Mouse (Mus musculus): ENCODE measurements around the gene Tex264. TPM values are rescaled to one million over a fixed set of nuclear protein-coding genes. Genes with fewer than 3 reads are reported as not detected.

The Tex264 gene
- polyA plus RNA-seq, 1 experiment: 46.5 TPM

GRCm38 (mm10) chr9:106684093-106684872 is 1.4 kb downstream of the Tex264 start:
- H3K4me1 ChIP-seq (ENCODE audit: control insufficient read depth, insufficient read depth, insufficient read length): no peaks in the 10 kb centered on the region; the same call in 1 of the 2 replicates
- 66% methylated on average over 6 of the region's 6 CpGs for whole genome bisulfite sequencing
- TF ChIP-seq POLR2A (IDR thresholded peaks at IDR 0.05; ENCODE audit: low read depth, low read length) (no peak), CTCF (IDR thresholded peaks at IDR 0.05; ENCODE audit: extremely low read depth, insufficient read depth, insufficient read length, insufficient replicate concordance) (no peak)
- no peak for DNase-seq (ENCODE audit: low read depth in 1 of 2, low spot score in 2 of 2)
- 0 out of 2 replicates have a peak overlapping the region, but pooled peaks have one; percentile 63 for H3K27ac ChIP-seq (ENCODE audit: insufficient read depth, low read length)
- no peaks in the 10 kb centered on the region for H3K27me3 ChIP-seq (ENCODE audit: control insufficient read depth, insufficient read depth, low read length)
- H3K36me3 ChIP-seq (ENCODE audit: control insufficient read depth, insufficient read depth, low read length): peaks cover 6% of the 10 kb centered on the region; the same call in 1 of the 2 replicates
- H3K4me3 ChIP-seq (ENCODE audit: extremely low read depth, insufficient read depth, insufficient read length): peak overlapping the region; percentile 93

- Histone ChIP-seq H3K4me1 (ENCODE audit: control insufficient read depth, insufficient read depth, insufficient read length) (no peaks in the 10 kb centered on the region; the same call in 1 of the 2 replicates), H3K27me3 (ENCODE audit: control insufficient read depth, insufficient read depth, low read length) (no peaks in the 10 kb centered on the region), H3K4me3 (ENCODE audit: extremely low read depth, insufficient read depth, insufficient read length) (no peak overlapping the region), H3K36me3 (ENCODE audit: control insufficient read depth, insufficient read depth, low read length) (peaks cover 7% of the 10 kb centered on the region; the same call in 1 of the 2 replicates), H3K27ac (ENCODE audit: insufficient read depth, low read length) (no peak overlapping the region)
- 93% methylated on average over 9 of the region's 9 CpGs for WGBS
- TF ChIP-seq CTCF (IDR thresholded peaks at IDR 0.05; ENCODE audit: extremely low read depth, insufficient read depth, insufficient read length, insufficient replicate concordance) (no peak), POLR2A (IDR thresholded peaks at IDR 0.05; ENCODE audit: low read depth, low read length) (no peak)
- DNase-seq (ENCODE audit: low read depth in 1 of 2, low spot score in 2 of 2): no peak
These were observed 4.7 kb downstream of the Tex264 start for GRCm38 (mm10) chr9:106681026-106681425.

- WGBS: 86% methylated on average over 4 of the region's 4 CpGs
These were observed 7.5 kb downstream of the Tex264 start for GRCm38 (mm10) chr9:106678242-106678641.

GRCm38 (mm10) chr9:106677702-106678101 is 8.0 kb downstream of the Tex264 start:
- 89% methylated on average over 5 of the region's 5 CpGs for WGBS
- H3K27me3 ChIP-seq (ENCODE audit: control insufficient read depth, insufficient read depth, low read length): no peaks in the 10 kb centered on the region
- no peak for DNase-seq (ENCODE audit: low read depth in 1 of 2, low spot score in 2 of 2)
- TF ChIP-seq POLR2A (IDR thresholded peaks at IDR 0.05; ENCODE audit: low read depth, low read length): no peak
- TF ChIP-seq CTCF (IDR thresholded peaks at IDR 0.05; ENCODE audit: extremely low read depth, insufficient read depth, insufficient read length, insufficient replicate concordance): no peak
- no peak overlapping the region for H3K27ac ChIP-seq (ENCODE audit: insufficient read depth, low read length)
- H3K4me1 ChIP-seq (ENCODE audit: control insufficient read depth, insufficient read depth, insufficient read length): no peaks in the 10 kb centered on the region
- peaks cover 7% of the 10 kb centered on the region; the same call in 1 of the 2 replicates for H3K36me3 ChIP-seq (ENCODE audit: control insufficient read depth, insufficient read depth, low read length)
- H3K4me3 ChIP-seq (ENCODE audit: extremely low read depth, insufficient read depth, insufficient read length): no peak overlapping the region

More at GRCm38 (mm10) chr9:106678242-106678641, 7.5 kb downstream of the Tex264 start:
- Histone ChIP-seq H3K27me3 (ENCODE audit: control insufficient read depth, insufficient read depth, low read length) (no peaks in the 10 kb centered on the region), H3K36me3 (ENCODE audit: control insufficient read depth, insufficient read depth, low read length) (peaks cover 7% of the 10 kb centered on the region; the same call in 1 of the 2 replicates), H3K4me3 (ENCODE audit: extremely low read depth, insufficient read depth, insufficient read length) (no peak overlapping the region), H3K4me1 (ENCODE audit: control insufficient read depth, insufficient read depth, insufficient read length) (no peaks in the 10 kb centered on the region), H3K27ac (ENCODE audit: insufficient read depth, low read length) (no peak overlapping the region)
- TF ChIP-seq POLR2A (IDR thresholded peaks at IDR 0.05; ENCODE audit: low read depth, low read length): no peak
- no peak for TF ChIP-seq CTCF (IDR thresholded peaks at IDR 0.05; ENCODE audit: extremely low read depth, insufficient read depth, insufficient read length, insufficient replicate concordance)
- DNase-seq (ENCODE audit: low read depth in 1 of 2, low spot score in 2 of 2): no peak

- Histone ChIP-seq H3K36me3 (ENCODE audit: control insufficient read depth, insufficient read depth, low read length) (peaks cover 6% of the 10 kb centered on the region; the same call in 1 of the 2 replicates), H3K27me3 (ENCODE audit: control insufficient read depth, insufficient read depth, low read length) (no peaks in the 10 kb centered on the region), H3K4me3 (ENCODE audit: extremely low read depth, insufficient read depth, insufficient read length) (no peak overlapping the region), H3K4me1 (ENCODE audit: control insufficient read depth, insufficient read depth, insufficient read length) (no peaks in the 10 kb centered on the region), H3K27ac (ENCODE audit: insufficient read depth, low read length) (no peak overlapping the region)
- DNase-seq (ENCODE audit: low read depth in 1 of 2, low spot score in 2 of 2): no peak
- TF ChIP-seq CTCF (IDR thresholded peaks at IDR 0.05; ENCODE audit: extremely low read depth, insufficient read depth, insufficient read length, insufficient replicate concordance) (no peak), POLR2A (IDR thresholded peaks at IDR 0.05; ENCODE audit: low read depth, low read length) (no peak)
- WGBS: 85% methylated on average over 4 of the region's 4 CpGs
These were observed 9.2 kb downstream of the Tex264 start for GRCm38 (mm10) chr9:106676571-106676970.

GRCm38 (mm10) chr9:106675965-106676364 is 9.8 kb downstream of the Tex264 start:
- H3K27me3 ChIP-seq (ENCODE audit: control insufficient read depth, insufficient read depth, low read length): no peaks in the 10 kb centered on the region
- no peak overlapping the region for H3K4me3 ChIP-seq (ENCODE audit: extremely low read depth, insufficient read depth, insufficient read length)
- no peak for TF ChIP-seq CTCF (IDR thresholded peaks at IDR 0.05; ENCODE audit: extremely low read depth, insufficient read depth, insufficient read length, insufficient replicate concordance)
- TF ChIP-seq POLR2A (IDR thresholded peaks at IDR 0.05; ENCODE audit: low read depth, low read length): no peak
- no peak for DNase-seq (ENCODE audit: low read depth in 1 of 2, low spot score in 2 of 2)
- H3K4me1 ChIP-seq (ENCODE audit: control insufficient read depth, insufficient read depth, insufficient read length): no peaks in the 10 kb centered on the region
- 81% methylated on average over 9 of the region's 9 CpGs for WGBS
- H3K27ac ChIP-seq (ENCODE audit: insufficient read depth, low read length): no peak overlapping the region
- peaks cover 4% of the 10 kb centered on the region; the same call in 1 of the 2 replicates for H3K36me3 ChIP-seq (ENCODE audit: control insufficient read depth, insufficient read depth, low read length)

GRCm38 (mm10) chr9:106675480-106675879 is 10.2 kb downstream of the Tex264 start:
- WGBS: 0% methylated on average over 1 of the region's 1 CpGs
- peak; percentile 41 to 77 for DNase-seq (ENCODE audit: low read depth in 1 of 2, low spot score in 2 of 2)

More at GRCm38 (mm10) chr9:106675480-106675879, 10.2 kb downstream of the Tex264 start:
- H3K4me1 ChIP-seq (ENCODE audit: control insufficient read depth, insufficient read depth, insufficient read length): no peaks in the 10 kb centered on the region
- H3K36me3 ChIP-seq (ENCODE audit: control insufficient read depth, insufficient read depth, low read length): peaks cover 4% of the 10 kb centered on the region; the same call in 1 of the 2 replicates
- TF ChIP-seq CTCF (IDR thresholded peaks at IDR 0.05; ENCODE audit: extremely low read depth, insufficient read depth, insufficient read length, insufficient replicate concordance) (peak; percentile 81; the same call in 1 of the 2 replicates), POLR2A (IDR thresholded peaks at IDR 0.05; ENCODE audit: low read depth, low read length) (no peak)
- H3K27me3 ChIP-seq (ENCODE audit: control insufficient read depth, insufficient read depth, low read length): no peaks in the 10 kb centered on the region
- no peak overlapping the region for H3K4me3 ChIP-seq (ENCODE audit: extremely low read depth, insufficient read depth, insufficient read length)
- H3K27ac ChIP-seq (ENCODE audit: insufficient read depth, low read length): no peak overlapping the region
